Mouse (Mus musculus) forebrain, embryonic 16.5 days (tissue): Measurements from ENCODE around the gene Pabpn1l. TPM values are rescaled to one million over a fixed set of nuclear protein-coding genes. Genes with fewer than 3 reads are reported as not detected.

Source experiments
- ATAC-seq: fragments of 200-750 bp; cut with Nextera tagmentation; 2 replicates; pipeline ENCODE4 v1.8.0; 2017; ENCODE audit warnings: mild to moderate bottlenecking, moderate library complexity
- H3K27ac ChIP-seq: fragments of 300-500 bp; sonication (generic); 2 replicates; pipeline ENCODE4 v1.5.1; 2014; ENCODE audit warnings: low read length, control low read depth
- H3K27me3 ChIP-seq: fragments of 300-500 bp; sonication (generic); replicated peaks from 2 replicates; pipeline ENCODE4 v1.6.1; 2014; ENCODE audit warnings: low read length; ENCODE audit not compliant: control insufficient read depth, insufficient read depth
- H3K36me3 ChIP-seq: fragments of 300-500 bp; sonication (generic); 2 replicates; pipeline ENCODE4 v1.6.1; 2014; ENCODE audit not compliant: control insufficient read depth, insufficient read depth
- H3K4me1 ChIP-seq: fragments of 300-500 bp; sonication (generic); replicated peaks from 2 replicates; pipeline ENCODE4 v1.6.1; 2014; ENCODE audit warnings: low read length; ENCODE audit not compliant: control insufficient read depth, insufficient read depth
- H3K4me2 ChIP-seq: fragments of 300-500 bp; sonication (generic); 2 replicates; pipeline ENCODE4 v1.6.1; 2014; ENCODE audit warnings: mild to moderate bottlenecking, low read length, control low read depth
- H3K4me3 ChIP-seq: fragments of 300-500 bp; sonication (generic); replicated peaks from 2 replicates; pipeline ENCODE4 v1.5.1; 2014; ENCODE audit warnings: mild to moderate bottlenecking, low read length, control low read depth
- H3K9ac ChIP-seq: fragments of 300-500 bp; sonication (generic); replicated peaks from 2 replicates; pipeline ENCODE4 v1.6.1; 2014; ENCODE audit warnings: low read depth, low read length, control low read depth
- H3K9me3 ChIP-seq: fragments of 300-500 bp; sonication (generic); 2 replicates; pipeline ENCODE4 v1.6.1; 2016; ENCODE audit warnings: low read length; ENCODE audit not compliant: control insufficient read depth
- WGBS: fragments of 180-500 bp; shearing (Covaris S2); extraction: QIAGEN DNeasy Blood & Tissue Kit; methylation state at CpG from one replicate; pipeline ENCODE4 v1.1.7; 2014; 5-methylcytosine and 5-hydroxymethylcytosine counted together
- polyA plus RNA-seq: library from polyadenylated mRNA; unstranded; fragments of >200 nt; fragmentation: Nextera tagmentation; extraction: Ambion mirVana; gene quantifications from 2 replicates; pipeline ENCODE4 v1.2.1, GENCODE M21; 2015

Gene Pabpn1l
- polyA plus RNA-seq, 1 experiment from 2014 or later = not detected

DNA sequence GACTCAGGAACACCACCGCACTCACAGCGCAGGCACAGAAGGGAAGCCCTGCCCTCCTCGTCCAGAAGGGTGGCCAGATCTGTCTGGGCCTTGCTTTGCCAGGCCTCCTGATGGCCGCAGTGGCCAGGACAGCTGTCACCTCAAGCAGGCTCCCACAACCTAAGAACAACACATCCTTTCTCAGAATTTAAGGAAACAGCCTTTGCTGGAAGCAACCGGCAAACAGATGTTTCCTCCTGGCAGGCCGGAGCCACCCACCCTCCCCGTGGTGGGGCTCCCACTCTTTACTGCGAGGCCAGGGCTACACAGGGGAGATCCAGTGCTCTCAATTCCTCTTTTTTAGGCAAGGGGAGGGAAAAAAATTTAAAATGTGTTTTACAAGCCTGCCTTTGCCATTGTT, 42.7 kb upstream of the Pabpn1l start:
- Histone ChIP-seq H3K4me2 (0 out of 2 replicates have a peak overlapping the region, but pooled peaks have one; percentile 13), H3K4me3 (no peak overlapping the region), H3K27me3 (no peaks in the 10 kb centered on the region), H3K36me3 (no peaks in the 10 kb centered on the region), H3K9ac (peak overlapping the region; percentile 34), H3K9me3 (no peaks in the 10 kb centered on the region), H3K27ac (peak overlapping the region; percentile 80), H3K4me1 (peaks cover 61% of the 10 kb centered on the region)
- 28% methylated on average over 8 of the region's 8 CpGs for whole genome bisulfite sequencing
- ATAC-seq = peak; percentile 64

DNA sequence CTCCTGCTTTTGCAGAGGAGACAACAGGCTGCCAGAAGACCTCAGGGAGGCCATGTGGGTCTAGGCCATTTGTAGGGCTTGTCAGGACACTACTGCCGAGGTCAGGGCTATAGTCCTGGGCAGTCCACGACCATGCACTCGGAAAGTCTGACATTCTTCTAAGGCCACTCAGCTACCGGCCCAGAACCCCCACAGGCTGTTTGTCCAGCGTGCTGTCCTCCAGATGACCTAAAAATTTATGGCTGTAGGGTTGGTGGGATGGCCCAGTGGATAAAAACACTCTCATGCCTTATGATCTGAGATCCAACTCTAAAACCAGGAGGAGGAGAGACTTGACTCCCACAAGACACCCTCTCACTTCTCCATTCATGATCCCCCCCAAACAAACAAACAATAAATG, 41.1 kb upstream of the Pabpn1l start:
- WGBS = 73% methylated on average over 5 of the region's 5 CpGs
- Histone ChIP-seq H3K9me3 (no peaks in the 10 kb centered on the region), H3K4me2 (no peak overlapping the region), H3K27ac (no peak overlapping the region), H3K4me1 (peaks cover 60% of the 10 kb centered on the region), H3K9ac (no peak overlapping the region), H3K4me3 (no peak overlapping the region), H3K36me3 (no peaks in the 10 kb centered on the region), H3K27me3 (no peaks in the 10 kb centered on the region)
- ATAC-seq = no peak

DNA sequence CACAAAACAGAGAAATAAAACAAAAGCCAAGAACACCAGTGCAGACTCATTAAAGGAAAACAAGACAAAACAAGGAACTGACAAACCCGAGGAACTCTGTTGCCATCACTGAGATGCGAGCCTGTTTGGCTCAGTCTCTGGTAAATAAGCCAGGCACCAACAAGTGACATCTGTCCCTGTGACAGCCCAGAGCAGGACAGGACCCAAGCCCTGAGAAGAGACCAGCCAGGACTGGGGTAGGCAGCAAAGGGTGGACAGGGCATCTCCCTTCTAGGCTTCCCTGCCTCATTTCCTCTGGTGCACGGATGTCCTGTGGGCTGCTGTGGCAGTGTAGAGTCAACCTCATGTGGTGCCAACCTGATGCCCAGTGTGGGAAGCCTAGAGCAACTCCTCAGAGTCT, 40.6 kb upstream of the Pabpn1l start:
- no peaks in the 10 kb centered on the region for H3K36me3 ChIP-seq
- no peaks in the 10 kb centered on the region for H3K9me3 ChIP-seq
- no peak overlapping the region for H3K4me3 ChIP-seq
- ATAC-seq = no peak
- H3K27me3 ChIP-seq = no peaks in the 10 kb centered on the region
- H3K9ac ChIP-seq = no peak overlapping the region
- WGBS = 52% methylated on average over 3 of the region's 3 CpGs
- no peak overlapping the region for H3K4me2 ChIP-seq
- no peak overlapping the region for H3K27ac ChIP-seq
- peaks cover 59% of the 10 kb centered on the region for H3K4me1 ChIP-seq

DNA sequence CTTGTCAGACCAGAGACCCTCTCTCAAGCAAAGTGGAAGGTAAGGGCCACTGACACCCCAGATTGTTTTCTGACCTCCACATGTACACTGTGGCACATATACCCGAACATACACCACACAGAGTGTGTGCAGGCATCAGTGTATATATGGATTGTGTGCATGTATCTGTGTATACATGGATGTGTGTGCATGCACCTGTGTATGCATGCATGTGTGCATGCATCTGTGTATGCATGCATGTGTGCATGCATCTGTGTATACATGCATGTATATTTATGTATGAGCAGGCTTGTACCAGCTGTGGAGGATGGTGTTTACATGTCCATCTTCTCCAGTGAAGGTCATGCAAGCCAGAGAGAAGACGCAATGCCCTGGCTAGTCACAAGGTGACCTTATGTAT, 39.4 kb upstream of the Pabpn1l start:
- Histone ChIP-seq H3K9ac (no peak overlapping the region), H3K4me2 (no peak overlapping the region), H3K27ac (no peak overlapping the region), H3K27me3 (no peaks in the 10 kb centered on the region), H3K36me3 (no peaks in the 10 kb centered on the region), H3K9me3 (no peaks in the 10 kb centered on the region), H3K4me3 (no peak overlapping the region), H3K4me1 (peaks cover 47% of the 10 kb centered on the region)
- 89% methylated on average over 2 of the region's 2 CpGs for WGBS
- no peak for ATAC-seq

DNA sequence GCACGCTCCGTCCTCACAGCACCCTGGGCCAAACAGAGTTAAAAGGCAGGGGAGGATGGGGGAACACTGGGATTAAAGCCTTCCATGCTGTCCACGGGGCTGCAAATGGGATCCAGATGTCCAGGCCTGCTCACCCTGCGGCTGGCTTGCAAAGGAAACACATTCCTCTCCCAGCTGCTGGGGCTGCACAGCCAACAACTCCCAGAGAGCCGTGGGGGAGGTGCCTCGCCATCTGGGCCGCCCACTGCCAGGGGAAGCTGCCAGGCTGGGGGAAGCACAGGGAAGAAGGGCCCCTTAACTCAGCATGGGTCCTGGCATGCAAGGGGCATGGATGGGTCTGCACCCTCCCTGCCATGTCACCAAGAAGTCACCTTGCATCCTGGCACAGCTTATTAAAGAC, 38.6 kb upstream of the Pabpn1l start:
- ATAC-seq = 0 out of 2 replicates have a peak, but pooled peaks have one; percentile 7
- Histone ChIP-seq H3K4me3 (no peak overlapping the region), H3K4me1 (peaks cover 39% of the 10 kb centered on the region)

DNA sequence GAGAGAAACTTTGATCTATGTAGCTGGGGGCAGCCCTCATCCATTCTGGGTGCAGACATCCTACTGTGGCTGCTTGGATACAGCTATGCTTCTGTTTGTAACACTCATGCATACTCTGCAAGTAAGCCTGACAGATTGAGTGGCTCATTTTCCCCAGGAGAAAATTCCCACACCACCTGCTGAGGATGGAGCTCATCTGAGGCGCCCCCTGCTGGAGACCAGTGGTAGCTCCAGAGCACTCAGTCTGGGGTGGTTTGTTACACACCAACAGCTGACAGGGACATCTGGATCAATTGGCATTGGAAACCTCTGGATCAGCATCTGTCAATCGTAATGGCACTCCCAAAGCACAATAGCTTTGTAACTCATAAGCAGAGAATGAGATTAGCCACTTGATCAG, 37.5 kb upstream of the Pabpn1l start:
- Histone ChIP-seq H3K4me2 (no peak overlapping the region), H3K36me3 (no peaks in the 10 kb centered on the region), H3K4me3 (no peak overlapping the region), H3K27me3 (no peaks in the 10 kb centered on the region), H3K27ac (no peak overlapping the region), H3K9ac (no peak overlapping the region), H3K4me1 (peaks cover 28% of the 10 kb centered on the region), H3K9me3 (no peaks in the 10 kb centered on the region)
- 74% methylated on average over 2 of the region's 2 CpGs for WGBS
- ATAC-seq = no peak

More for the DNA sequence above, 38.6 kb upstream of the Pabpn1l start:
- H3K36me3 ChIP-seq = no peaks in the 10 kb centered on the region
- no peaks in the 10 kb centered on the region for H3K9me3 ChIP-seq
- H3K4me2 ChIP-seq = no peak overlapping the region
- H3K27me3 ChIP-seq = no peaks in the 10 kb centered on the region
- no peak overlapping the region for H3K9ac ChIP-seq
- H3K27ac ChIP-seq = no peak overlapping the region
- WGBS = 30% methylated on average over 7 of the region's 7 CpGs

DNA sequence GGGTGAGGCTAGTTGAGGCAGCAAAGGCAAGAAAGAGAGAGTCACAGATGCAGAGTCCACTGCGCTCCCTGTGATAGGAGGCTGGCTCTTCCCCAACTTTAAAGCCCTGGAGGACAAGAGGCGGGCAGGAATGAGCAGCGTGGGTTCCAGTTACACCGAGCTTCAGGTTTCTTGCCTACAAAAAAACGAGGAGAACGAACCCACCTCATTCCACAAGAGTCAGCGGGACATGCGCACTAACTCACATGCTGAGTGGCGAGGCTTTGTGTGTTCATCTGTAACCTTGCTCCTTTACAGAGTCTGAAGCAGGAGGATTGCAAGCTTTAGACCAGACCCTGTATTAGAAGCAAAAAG, 36.2 kb upstream of the Pabpn1l start:
- no peak for ATAC-seq

DNA sequence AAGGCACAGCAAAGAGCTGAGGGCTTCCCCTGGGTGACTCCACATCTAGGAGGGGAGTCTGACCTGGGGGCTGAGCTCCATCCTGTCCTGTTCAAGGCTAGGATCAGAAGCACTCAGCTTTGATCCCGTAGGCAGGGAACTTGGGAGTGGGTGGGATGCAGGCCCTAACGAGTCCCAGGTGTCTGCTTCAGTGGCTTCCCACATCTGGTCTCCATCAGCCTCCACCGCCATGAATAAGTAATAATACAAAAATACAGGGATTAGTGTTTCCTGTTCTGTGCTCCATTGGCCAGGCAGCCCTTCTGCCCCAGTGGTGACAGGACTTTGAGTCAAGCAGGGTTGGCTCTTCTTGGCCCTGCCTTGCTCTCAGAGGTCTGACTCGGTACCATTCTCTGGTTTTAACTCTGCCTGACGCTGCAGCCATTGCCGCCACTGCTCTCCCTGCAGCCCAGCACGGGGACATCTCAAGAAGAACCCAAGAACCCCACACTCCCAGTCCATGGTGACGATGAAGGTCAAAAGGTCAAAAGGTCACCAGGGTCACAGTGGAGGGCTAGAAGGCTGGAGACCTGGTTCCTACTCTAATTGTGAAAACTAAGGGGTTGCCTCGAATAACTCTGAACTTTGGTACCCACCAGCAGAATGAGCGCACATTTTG, 35.7 kb upstream of the Pabpn1l start:
- H3K4me2 ChIP-seq = no peak overlapping the region
- no peaks in the 10 kb centered on the region for H3K27me3 ChIP-seq
- H3K4me1 ChIP-seq = peaks cover 16% of the 10 kb centered on the region
- H3K27ac ChIP-seq = no peak overlapping the region
- ATAC-seq = no peak
- no peak overlapping the region for H3K4me3 ChIP-seq
- 78% methylated on average over 10 of the region's 10 CpGs for WGBS
- H3K36me3 ChIP-seq = no peaks in the 10 kb centered on the region
- H3K9me3 ChIP-seq = no peaks in the 10 kb centered on the region
- H3K9ac ChIP-seq = no peak overlapping the region

More for the DNA sequence above, 36.2 kb upstream of the Pabpn1l start:
- no peaks in the 10 kb centered on the region for H3K36me3 ChIP-seq
- H3K4me2 ChIP-seq = no peak overlapping the region
- H3K4me3 ChIP-seq = no peak overlapping the region
- H3K27me3 ChIP-seq = no peaks in the 10 kb centered on the region
- 79% methylated on average over 9 of the region's 9 CpGs for WGBS
- H3K9me3 ChIP-seq = no peaks in the 10 kb centered on the region
- no peak overlapping the region for H3K9ac ChIP-seq
- no peak overlapping the region for H3K27ac ChIP-seq
- H3K4me1 ChIP-seq = peaks cover 19% of the 10 kb centered on the region

DNA sequence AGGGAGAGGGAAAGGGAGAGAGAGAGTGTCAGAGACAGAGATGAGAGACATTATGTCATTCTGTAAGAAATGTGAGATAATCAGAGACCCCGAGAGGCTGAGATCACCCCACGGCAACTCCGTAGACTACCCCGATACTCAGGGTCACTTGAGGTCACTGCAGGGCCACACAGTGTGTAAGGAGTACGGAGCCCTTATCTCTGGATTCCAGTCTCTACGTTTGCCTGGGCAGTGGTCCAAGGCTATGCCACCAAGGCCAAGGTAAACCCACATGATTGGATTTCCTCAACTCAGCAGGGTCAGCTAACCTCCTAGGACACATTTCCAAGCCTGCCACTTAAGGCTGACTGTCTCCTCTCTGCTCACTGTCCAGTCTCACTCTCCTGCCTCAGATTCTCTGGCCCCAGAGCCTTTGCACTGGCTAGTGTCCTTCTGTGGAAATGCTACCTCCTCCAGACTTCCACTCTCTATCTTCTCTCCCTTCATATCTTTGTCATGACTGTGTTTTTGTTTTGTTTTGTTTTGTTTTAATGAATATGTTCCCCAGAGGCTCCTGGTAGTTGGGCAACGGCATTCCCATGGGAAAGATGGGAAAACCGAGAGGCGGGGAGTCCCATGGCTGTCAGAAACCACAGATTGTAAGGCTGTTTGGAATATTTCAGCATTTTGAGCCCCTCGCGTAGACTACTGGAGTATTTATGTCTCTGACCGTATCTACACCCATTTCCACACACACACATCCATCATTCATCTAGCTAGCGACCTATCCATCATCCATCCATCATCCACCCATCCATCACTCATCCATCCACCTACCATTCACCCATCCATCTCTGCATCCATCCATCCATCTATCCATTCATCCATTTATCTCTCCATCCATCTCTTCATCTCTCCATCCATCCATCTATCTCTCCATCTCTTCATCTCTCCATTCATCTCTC, 33.8 kb upstream of the Pabpn1l start:
- no peaks in the 10 kb centered on the region for H3K9me3 ChIP-seq
- no peak for ATAC-seq
- no peaks in the 10 kb centered on the region for H3K27me3 ChIP-seq
- H3K4me1 ChIP-seq = peaks cover 12% of the 10 kb centered on the region
- H3K4me2 ChIP-seq = no peak overlapping the region
- no peak overlapping the region for H3K4me3 ChIP-seq
- H3K9ac ChIP-seq = no peak overlapping the region
- 83% methylated on average over 13 of the region's 13 CpGs for WGBS
- no peaks in the 10 kb centered on the region for H3K36me3 ChIP-seq
- H3K27ac ChIP-seq = no peak overlapping the region
